9 mouse cellular contexts compared by ENCODE assay signal in genomic region chr11:104624791-104625391, GRCm38 (mm10). TPM values are rescaled to one million over a fixed set of nuclear protein-coding genes. Genes with fewer than 3 reads are reported as not detected.
DNase-seq lines count a peak whose midpoint lies in the region; ATAC-seq lines count a peak whose summit lies in the region.
"Had no signal": no experiment of that assay in that cellular context is flagged by ENCODE, and none has a peak within 500 bp of the region (broad histone marks: within the 10 kb centered on the region; RNA-seq: fewer than 3 reads in every experiment).

No protein-coding gene starts in this region.

- peak overlapping the region; percentile 89 for H3K27ac ChIP-seq in intestine, embryonic 16.5 days (ENCODE audit: low read length)

- DNase-seq in cerebellum, postnatal 4 days (ENCODE audit: low spot score in 2 of 2), result no peak
- peak; percentile 77 for DNase-seq in Muller cell, postnatal 12 days (ENCODE audit: inconsistent ontology term)
- peak; percentile 66 for DNase-seq in gastrocnemius, adult 18-20 months (ENCODE audit: low spot score)
- peak; percentile 62 for DNase-seq in skeletal muscle tissue, adult 2 months (ENCODE audit: low read depth, low spot score)
- DNase-seq in left cerebral cortex, postnatal 14 days (ENCODE audit: low spot score in 2 of 2), result no peak

- intact Hi-C loops in left cerebral cortex, postnatal 14 days (cut with DNase I), result no loop called here

- peak; percentile 61; the same call in 1 of the 2 replicates for ATAC-seq in cerebellum, adult (ENCODE audit: insufficient number of reproducible peaks, low FRiP score, low TSS enrichment)
- peak; percentile 86 for ATAC-seq in intestine, embryonic 16.5 days
- ATAC-seq in erythroid progenitor cell, adult 5-6 weeks (replicated peaks; ENCODE audit: low FRiP score, poor library complexity, severe bottlenecking), result no peak

- no peaks in the 10 kb centered on the region for H3K9me3 ChIP-seq in intestine, embryonic 16.5 days (ENCODE audit: control insufficient read depth, low read length)

- H3K36me3 ChIP-seq in intestine, embryonic 16.5 days (ENCODE audit: control insufficient read depth, insufficient read depth, low read length), result no peaks in the 10 kb centered on the region

- 28% methylated on average over 6 of the region's 6 CpGs for WGBS in intestine, embryonic 16.5 days

- H3K9ac ChIP-seq in intestine, embryonic 16.5 days (ENCODE audit: low read depth, low read length), result 0 out of 2 replicates have a peak overlapping the region, but pooled peaks have one; percentile 12

- H3K27me3 ChIP-seq in intestine, embryonic 16.5 days (replicated peaks; ENCODE audit: control insufficient read depth, insufficient read depth, low read length), result no peaks in the 10 kb centered on the region
- H3K27me3 ChIP-seq: CH12.LX had no signal

- H3K4me3 ChIP-seq in intestine, embryonic 16.5 days (ENCODE audit: low read length), result no peak overlapping the region

- peaks cover 31% of the 10 kb centered on the region for H3K4me1 ChIP-seq in intestine, embryonic 16.5 days (ENCODE audit: control insufficient read depth, insufficient read depth, low read length)

- no peak overlapping the region for H3K4me2 ChIP-seq in intestine, embryonic 16.5 days (ENCODE audit: low read depth, low read length)

RNA-seq across cellular contexts. Expression of gene Itgb3, which starts 17.1 kb away (rescaled TPM):
- total RNA-seq in gastrocnemius, adult 18-20 months (2021), result 1 to 10 TPM in 1 of 2 experiments, under 1 TPM in 1; 0.71 to 1.3 TPM
- 4.9 and 5.5 TPM in 2 replicates for polyA plus RNA-seq in intestine, embryonic 16.5 days (2015; fragmentation: Nextera tagmentation; extraction: Ambion mirVana)
- total RNA-seq in erythroid progenitor cell, adult 5-6 weeks (2015; ENCODE audit: low replicate concordance), result 2.1 TPM in 1 of 2 replicates, not detected in the other
- total RNA-seq in erythroid progenitor cell, adult 5-6 weeks (2017; ENCODE audit: low replicate concordance), result 2.4 and 3.6 TPM in 2 replicates
- 1 to 10 TPM; 4.3 to 4.5 TPM for total RNA-seq in left cerebral cortex, postnatal 14 days (2021)

Comparison
In these comparisons a context has a peak if more than half of its experiments do, and no peak if none do; other contexts are left out.
1. DNase-seq: peak in Muller cell, postnatal 12 days (single experiment), gastrocnemius, adult 18-20 months (single experiment) and skeletal muscle tissue, adult 2 months (single experiment); none in cerebellum, postnatal 4 days (0 of 2) and left cerebral cortex, postnatal 14 days (0 of 2).